Mouse (Mus musculus): ENCODE results near the gene Mkln1. TPM values are rescaled to one million over a fixed set of nuclear protein-coding genes. Genes with fewer than 3 reads are reported as not detected.
A peak's percentile ranks its signal among the peaks of the same experiment; 100 is the strongest.

Gene Mkln1
- total and polyA plus RNA-seq, 3 experiments = 34.5 to 192 (median 155) TPM

GRCm38 (mm10) chr6:31517681-31518337 lies 119.3 kb downstream of the Mkln1 start:
- DNase-seq = no peak

- peak; percentile 72 for DNase-seq
Observed at GRCm38 (mm10) chr6:31518338-31518698, 119.8 kb downstream of the Mkln1 start.

GRCm38 (mm10) chr6:31519001-31519471 lies 120.5 kb downstream of the Mkln1 start:
- DNase-seq = no peak

DNA sequence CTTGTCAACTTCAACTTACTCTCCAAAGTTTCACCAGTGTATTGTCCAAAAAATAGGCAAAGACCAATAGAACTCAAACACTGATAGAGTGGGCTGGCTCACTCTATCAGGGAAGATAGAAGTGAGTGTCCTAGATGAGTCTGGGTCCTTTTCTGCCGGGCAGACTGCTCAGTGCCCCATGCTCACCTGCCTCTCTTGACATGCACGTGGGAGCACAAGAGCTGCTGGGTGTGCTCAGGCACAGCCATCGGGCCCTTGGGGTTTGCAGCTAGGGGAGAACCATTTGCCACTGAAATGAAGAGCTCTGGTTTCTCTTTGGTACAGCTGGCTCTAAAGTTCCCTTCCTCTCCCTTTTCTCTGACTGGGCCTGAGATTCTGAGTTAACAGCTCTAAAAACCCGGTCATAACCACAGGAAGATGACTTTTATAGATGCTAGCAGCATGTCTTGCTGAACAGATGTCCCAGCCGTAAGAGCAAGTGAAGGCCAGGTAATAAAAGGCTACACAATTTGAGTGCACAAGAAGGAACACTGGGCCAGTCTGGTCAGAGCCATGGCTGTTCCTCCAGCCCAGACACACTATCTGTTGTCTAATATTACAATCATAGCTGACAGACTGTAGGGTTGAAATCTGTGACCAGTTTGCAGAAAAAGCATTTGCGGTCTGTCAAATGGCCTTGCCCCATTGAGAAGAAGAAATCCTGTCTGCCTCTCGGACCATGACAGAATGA lies 122.1 kb downstream of the Mkln1 start:
- DNase-seq = no peak

DNA sequence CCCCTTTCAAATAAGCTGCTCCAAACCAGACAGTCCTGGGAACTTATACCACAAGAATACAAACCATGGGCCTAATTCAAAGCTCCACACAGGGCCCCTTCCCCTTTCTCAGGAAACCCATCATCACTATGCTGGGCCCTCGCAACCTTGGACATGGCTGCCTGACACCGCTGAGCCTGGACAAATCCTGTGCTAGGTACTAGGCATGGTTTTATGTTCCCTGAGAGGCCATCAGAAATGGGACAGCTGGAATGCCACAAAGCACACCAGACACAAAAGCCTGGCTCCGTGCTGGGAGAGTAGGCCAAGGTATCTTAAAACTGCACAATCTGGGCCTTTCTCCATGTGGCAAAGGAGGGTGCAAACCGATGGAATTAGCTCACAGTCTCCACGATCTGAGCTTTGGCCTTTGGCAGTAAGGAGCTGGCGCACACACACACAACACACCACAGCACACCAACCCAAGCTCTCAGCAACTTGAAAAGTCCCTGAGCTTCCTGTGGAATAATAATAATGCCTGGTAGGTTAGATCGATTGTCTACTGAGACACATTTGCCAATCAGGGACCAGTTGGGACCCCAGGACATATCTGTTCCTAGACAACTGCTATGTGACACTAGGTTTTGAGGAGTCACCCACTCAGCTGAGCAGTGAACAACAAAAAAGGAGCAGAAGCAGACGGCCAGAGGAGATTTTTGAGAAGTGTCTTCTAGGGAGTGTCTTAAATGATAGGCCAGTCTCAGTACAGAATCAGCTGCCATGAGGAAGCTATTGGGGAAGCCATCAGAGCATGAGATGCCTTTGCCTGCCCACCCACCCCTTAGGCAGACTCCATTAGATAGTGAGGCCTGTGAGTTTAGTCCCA lies 123.2 kb downstream of the Mkln1 start:
- no peak for DNase-seq

- no peak for DNase-seq
Observed at GRCm38 (mm10) chr6:31522478-31522877, 123.9 kb downstream of the Mkln1 start.

DNA sequence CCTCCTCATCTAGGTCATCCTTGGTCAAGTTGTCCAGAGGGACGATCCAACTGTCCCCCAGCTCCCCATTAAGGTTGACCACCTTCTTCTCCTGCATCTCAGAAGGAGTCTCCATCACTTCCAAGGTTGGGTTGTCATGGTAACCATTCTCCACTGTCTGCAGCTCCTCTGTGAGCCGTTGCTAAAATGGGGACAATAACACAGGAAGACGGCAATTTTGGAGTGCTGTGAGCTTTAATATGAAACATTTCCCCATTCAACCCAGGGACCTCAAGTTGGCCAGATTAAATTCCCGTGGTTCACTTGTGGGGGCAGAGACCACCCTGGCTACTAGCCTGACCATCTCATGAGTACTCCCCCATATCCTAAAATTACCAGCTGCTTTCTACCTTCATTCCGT lies 124.5 kb downstream of the Mkln1 start:
- no peak for DNase-seq

GRCm38 (mm10) chr6:31523657-31524056 lies 125.1 kb downstream of the Mkln1 start:
- no peak for DNase-seq

DNA sequence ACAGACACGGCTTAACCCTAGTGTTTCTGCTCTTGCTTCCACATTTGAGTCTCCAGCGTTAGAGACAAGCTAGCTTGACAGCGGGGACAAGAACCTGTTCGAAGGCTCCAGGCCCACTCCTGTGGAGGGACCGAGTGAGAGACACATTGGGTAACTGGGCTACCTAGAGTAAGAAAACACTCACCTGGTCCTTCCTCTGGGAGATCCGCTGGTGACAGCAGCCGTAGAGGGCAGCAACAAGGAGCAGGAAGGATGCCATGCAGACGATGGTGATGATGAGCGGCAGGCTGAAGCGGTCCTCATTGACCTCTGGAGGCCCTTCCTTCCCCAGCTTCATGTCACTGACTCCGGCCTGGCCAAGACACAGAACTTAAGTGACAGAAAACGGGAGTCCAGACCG lies 125.6 kb downstream of the Mkln1 start:
- no peak for DNase-seq

DNA sequence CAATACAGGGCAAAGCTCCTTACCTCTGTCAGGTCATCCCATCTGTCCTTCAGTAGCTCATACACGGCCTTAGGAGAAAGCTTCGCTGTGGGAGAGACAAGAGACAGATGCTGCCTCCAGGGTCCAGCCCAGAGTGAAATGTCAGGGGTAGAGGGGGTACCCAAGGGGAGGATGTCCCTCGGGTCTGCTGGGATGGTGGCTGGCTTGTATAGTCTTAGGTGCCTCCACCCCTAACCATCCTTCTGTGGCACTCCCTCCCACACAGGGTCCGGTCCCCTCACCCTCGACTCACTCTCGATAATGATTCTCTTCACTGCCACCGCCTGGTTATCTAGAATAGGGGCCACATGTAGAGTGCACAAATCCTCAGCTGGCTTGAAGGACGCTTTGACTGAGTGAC lies 126.1 kb downstream of the Mkln1 start:
- DNase-seq = no peak

GRCm38 (mm10) chr6:31525231-31525900 lies 126.8 kb downstream of the Mkln1 start:
- DNase-seq = peak; percentile 54

DNA sequence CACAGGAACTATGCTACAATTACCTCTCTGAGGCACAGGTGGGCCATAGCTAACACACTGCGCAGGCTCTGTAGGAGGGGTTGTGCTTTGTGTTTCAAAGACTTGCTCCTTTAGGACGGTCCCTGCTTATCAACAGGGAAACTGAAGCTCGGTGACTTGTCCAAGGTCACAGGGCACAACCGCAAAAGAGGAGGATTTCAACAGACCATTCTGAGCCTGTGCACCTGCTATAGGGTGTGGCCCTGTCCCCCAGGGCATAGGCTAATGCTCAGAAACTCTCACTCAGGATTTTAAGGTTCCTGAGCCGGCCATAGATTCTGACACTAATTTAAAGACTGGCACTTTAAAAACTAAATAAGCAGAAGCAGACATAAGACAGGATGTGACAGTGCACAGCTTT lies 128.4 kb downstream of the Mkln1 start:
- DNase-seq = no peak

- peak; percentile 52 for DNase-seq
Observed at GRCm38 (mm10) chr6:31527897-31528296, 129.4 kb downstream of the Mkln1 start.

DNA sequence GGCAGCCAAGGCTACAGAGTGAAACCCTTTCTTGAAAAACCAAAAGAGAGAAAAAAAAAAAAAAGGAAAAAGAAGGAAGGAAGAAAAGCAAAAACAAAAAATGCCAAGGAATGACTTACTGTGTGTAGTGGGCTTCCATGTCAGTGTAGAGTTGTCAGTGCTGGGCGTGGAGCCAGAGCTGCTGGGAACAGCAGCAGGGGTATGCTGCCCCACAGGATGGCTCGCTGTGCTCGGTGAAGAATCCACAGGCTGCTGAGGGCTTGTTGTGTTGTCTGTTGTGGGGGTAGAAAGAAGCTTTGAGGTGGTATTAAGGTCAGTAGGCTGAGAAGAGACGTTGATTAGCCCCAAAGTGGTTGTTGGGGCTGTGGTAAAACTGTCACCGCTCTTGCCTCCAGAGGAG lies 129.8 kb downstream of the Mkln1 start:
- no peak for DNase-seq

GRCm38 (mm10) chr6:31531880-31532279 lies 133.3 kb downstream of the Mkln1 start:
- no peak for DNase-seq

- peak; percentile 58 for DNase-seq
Observed at GRCm38 (mm10) chr6:31534705-31535104, 136.2 kb downstream of the Mkln1 start.

DNA sequence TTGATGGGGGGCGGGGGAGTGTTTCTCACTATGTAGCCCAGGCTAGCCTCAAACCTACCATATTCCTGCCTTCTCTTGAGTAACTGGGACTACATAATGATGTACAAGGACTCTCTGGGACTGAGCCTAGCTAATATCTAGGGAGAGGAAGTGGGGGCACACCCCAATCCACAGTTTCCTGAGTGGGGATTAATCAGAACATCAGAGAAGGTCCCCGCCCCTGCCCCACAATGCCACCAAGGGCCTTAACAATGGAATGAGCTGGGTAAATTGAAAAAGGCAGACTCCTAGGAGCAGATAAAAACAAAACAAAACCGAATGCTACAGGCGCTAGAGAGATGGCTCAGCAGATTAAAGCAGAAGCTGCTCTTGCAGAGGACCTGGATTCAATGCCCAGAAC lies 138.7 kb downstream of the Mkln1 start:
- DNase-seq = no peak

- no peak for DNase-seq
Observed at GRCm38 (mm10) chr6:31538112-31538511, 139.6 kb downstream of the Mkln1 start.

DNA sequence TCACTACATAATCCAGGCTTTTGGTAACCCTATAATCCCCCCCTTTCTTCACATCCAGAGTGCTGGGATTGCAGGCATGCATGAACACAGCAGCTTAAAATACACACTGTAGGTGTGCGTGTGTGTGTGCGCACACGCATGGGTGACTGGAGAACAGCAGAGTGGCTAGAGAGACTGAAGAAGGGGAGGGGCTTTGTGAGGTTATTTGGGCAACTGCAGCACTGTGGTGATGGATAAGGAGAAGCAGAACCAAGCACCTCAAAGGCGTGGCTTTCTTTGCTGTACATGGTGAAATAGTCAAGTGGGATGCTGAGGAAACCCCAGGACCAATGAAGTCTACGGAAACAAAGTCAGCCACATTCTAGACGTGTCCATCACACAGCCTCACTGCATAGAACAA lies 141.5 kb downstream of the Mkln1 start:
- no peak for DNase-seq

- peak; percentile 56 for DNase-seq
Observed at GRCm38 (mm10) chr6:31544318-31544717, 145.8 kb downstream of the Mkln1 start.

GRCm38 (mm10) chr6:31549361-31550051 lies 151.0 kb downstream of the Mkln1 start:
- peak; percentile 89 for DNase-seq

Data from adrenal gland, adult 2 months (tissue).